Mouse (Mus musculus) frontal cortex, adult 2 months (tissue): ENCODE data around the gene Hoxd8. TPM values are rescaled to one million over a fixed set of nuclear protein-coding genes. Genes with fewer than 3 reads are reported as not detected.

Experiments
- DNase-seq, 2 experiments: peaks; one replicate each; pipeline ENCODE4 v3.0.0; 2022; ENCODE audit warnings: low spot score in 1 of 2; ENCODE audit errors: extremely low spot score in 1 of 2
- polyA plus RNA-seq: library from polyadenylated mRNA; depleted of rRNA; stranded (reverse); fragments of >200 nt; gene quantifications from 2 replicates; pipeline ENCODE4 v1.2.3, GENCODE M21; 2012

Gene Hoxd8
- polyA plus RNA-seq, 1 experiment: 0.04 TPM

DNA sequence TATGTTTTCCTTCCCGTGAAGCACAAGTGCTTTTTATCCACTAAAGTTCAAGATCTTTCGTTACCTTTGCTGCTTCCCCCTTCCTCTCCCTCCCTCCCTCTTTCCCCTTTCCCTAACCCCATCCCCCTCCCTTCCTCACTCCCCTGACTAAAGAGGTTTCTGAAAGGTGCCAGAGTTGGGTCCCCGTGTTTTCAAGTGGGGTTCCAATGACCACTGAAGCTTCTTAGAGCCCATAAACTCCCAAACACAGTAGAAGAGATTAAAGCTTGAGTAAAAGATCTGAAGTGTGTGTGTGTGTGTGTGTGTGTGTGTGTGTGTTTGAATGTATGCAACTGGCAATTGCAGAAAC, 35.2 kb upstream of the Hoxd8 start:
- no peak for DNase-seq

DNA sequence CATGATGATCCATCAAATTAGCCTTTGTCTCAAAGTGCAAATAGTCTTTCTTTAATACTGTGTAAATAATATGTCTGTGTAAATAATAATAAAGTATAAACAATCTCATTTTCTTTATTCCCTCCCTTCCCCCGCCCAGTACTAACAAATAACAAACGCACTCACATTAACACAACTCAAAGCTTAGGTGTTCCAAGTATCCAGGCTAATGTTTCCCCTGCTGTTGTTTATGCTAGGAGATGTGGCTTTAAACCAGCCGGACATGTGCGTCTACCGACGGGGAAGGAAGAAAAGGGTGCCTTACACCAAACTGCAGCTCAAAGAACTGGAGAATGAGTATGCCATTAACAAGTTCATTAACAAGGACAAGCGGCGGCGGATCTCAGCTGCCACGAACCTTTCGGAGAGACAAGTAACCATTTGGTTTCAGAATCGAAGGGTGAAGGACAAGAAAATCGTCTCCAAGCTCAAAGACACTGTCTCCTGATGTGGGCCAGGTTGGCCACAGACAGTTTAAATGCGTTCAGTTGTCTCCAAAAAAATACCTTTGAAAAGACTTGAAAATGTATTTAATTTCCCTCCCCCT, 34.7 kb upstream of the Hoxd8 start:
- no peak for DNase-seq

DNA sequence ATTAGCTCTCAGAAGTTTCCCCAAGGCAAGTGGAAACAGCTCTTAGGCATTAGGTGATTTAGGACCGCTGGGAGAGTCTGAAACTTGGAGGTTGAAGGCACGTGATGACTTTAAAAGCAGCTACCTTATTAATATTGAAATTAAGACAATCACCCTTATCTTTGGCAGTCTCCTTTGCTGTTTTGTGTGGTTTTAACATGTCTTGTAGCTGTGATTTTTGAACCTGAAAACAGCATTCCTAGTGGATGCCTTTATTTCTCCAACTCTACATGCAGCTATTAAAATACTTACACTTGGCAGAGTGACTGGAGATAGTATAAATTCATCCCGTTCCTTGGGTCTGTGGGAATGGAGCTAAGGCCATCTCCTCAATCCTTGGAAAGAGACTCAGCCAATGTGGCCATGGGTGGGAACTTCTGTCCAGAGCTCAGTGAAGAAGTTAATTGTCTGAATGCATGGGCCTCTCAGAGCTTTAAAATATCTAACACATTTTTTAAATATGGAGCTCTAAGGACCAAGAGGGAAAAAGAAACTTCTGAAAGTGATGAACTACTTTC, 33.7 kb upstream of the Hoxd8 start:
- DNase-seq: no peak

DNA sequence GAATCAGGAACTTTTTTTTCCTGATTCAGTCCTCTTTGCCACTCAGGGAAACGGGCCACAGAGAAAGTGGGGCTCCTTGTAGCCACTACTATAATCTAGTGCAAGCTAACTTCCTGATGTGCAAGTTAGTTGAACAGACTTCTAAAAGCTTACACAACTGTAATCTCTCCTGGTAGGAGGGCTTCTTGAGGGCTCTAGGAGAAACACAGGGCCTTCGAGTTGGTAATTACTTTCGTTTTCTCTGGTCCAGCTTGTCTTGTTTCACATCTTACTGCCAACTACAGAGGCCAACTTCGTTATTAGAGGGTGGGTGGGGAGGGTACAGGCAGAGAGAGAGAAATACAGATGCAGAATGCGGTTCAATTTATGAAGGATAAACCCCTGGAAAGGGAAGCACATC, 32.6 kb upstream of the Hoxd8 start:
- DNase-seq: no peak

DNA sequence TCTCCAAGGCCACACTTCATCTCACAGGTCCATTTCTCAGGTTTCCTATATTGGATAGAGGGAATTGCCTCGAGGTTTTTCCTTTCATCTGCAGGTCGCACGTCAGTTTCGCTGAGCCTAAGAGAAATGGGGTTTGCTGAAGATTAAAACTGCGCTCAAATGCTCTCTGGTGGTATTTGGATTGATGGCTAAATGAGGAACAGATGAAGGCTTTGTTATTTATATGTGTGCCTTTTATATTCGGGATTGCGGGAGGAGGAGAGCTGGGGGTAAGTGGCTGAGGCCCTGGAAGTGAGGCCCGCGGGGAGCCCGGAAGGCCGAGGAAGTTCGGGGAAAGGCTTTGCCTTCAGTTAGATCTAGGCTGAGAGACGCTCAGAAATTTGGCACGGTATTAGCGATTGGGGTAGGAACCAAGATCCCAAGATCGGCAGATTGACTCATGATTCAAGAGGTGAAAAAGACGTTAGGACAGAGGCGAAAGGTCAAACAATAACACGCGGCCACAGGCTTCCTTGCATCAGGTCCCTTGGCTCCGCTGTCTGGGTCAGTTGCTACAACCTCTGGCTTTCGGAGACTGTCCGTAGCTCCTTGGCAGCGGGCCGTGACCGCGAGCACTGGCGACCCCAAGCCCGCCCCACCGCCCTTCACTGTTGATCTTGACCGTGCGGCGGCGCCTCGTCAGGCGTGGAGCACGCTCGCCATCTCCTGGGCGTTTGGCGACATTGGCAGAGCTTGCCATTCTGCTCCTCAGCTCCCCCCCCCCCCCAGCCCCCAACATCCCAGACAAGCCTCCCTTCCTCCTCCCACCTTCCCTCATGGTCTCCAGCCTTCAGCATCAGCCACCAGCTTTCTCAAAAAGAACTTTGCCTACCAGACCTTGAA, 31.7 kb upstream of the Hoxd8 start:
- no peak for DNase-seq

DNA sequence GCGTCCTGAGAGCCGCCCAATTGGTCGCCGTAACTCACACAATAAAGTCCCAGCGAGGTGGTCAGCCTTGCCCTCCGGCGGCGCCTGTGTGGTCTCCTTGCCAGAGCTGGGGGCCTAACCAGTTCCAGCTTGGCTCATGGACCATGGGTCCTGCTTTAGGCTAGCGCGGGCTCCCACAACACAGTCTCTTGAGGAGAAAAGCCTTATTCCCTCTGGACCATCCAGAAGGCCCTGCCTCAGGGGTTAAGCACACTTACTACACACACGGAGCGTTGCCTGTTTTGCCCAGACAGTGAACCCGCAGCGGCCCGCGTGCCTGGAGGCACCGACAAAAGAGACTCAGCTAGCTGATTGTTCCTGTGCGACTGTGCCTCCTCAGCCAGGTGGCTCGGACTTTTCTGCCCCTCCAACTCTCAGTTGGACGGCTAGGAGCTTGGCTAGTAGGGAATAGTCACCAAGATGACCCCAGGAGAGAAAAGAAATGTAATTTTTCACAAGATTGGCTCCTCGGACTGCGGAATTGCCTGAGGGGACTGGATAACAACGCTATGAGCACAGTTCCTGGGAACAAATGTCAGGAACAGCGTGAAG, 30.5 kb upstream of the Hoxd8 start:
- no peak for DNase-seq

DNA sequence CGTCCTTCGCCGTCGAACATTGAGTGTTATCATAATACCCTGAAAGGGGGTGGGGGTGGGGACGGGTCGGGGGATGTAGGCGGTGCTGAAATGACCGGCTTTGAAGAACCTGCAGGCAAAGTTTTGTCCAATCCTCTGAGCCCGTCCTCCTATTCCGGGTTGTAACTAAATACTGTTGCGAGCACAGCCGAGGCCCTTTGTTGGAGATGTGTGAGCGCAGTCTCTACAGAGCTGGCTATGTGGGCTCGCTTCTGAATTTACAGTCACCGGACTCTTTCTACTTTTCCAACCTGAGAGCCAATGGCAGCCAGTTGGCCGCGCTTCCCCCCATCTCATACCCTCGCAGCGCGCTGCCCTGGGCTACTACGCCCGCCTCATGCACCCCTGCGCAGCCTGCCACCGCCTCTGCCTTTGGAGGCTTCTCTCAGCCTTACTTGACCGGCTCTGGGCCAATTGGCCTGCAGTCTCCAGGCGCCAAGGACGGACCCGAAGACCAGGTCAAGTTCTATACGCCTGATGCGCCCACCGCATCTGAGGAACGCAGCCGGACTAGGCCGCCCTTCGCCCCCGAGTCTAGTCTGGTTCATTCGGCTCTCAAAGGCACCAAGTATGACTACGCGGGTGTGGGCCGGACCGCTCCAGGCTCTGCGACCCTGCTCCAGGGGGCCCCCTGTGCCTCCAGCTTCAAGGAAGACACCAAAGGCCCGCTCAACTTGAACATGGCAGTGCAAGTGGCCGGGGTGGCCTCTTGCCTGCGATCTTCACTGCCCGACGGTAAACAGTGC, 29.3 kb upstream of the Hoxd8 start, which contains the start of gene Hoxd12:
TSS of gene Hoxd12 (plus strand) at position 133 of the 785 bp plus-strand sequence.
- DNase-seq: no peak

DNA sequence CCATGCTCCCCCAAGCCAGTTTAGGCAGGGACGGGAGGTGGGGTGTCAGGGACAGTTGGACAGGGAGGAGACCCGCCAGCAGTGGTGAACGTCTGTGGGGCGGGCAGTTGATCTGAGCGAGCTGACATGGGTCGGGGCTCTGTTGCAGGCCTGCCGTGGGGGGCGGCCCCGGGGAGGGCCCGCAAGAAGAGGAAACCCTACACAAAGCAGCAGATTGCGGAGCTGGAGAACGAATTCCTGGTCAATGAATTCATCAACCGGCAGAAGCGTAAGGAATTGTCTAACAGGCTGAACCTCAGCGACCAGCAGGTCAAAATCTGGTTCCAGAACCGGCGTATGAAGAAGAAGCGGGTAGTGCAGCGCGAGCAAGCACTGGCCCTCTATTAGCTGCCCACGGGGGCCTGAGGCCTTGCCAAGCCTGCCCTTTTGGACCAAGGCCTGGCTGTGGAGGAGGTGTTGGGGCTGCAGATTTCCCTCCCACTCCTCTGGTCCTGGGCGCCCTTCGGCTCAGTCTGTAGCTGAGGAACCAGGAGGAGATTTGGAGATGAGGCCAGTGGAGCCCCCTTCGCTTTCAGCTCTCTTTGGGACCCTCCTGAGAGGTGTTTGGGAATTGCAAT, 28.6 kb upstream of the Hoxd8 start:
- DNase-seq: no peak

DNA sequence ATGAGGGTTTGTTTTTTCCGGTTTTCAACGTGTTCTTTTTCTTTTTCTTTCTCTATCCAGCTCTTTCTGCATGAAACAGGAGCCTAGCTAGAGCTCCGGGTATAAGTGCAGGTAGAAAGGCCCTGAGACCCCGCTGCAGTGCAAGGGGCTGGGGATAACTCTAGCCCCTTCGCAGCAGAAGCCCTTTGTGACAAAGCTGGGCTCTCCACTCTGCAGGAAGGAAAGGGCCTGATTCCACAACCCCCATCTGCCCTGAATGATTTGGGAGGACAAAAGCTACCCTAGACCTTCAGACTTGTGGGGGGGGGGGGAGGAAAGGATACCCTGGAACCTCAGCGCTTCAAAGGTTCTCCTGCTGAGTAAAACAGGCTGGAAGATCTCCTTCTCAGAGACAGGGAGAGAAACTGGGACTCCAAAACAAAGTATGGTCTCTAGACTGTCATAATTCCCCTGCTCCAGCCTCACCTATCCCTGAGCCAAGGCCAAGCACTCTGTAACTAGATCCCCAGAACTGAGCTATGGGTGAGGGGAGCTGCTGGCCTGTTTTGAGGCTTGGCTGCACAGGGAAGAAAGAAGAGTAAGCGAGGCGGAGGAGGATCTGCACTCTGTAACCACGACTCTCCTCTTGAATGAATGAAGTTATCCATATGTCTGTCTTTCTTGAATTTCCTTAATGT, 27.9 kb upstream of the Hoxd8 start:
- DNase-seq: no peak

DNA sequence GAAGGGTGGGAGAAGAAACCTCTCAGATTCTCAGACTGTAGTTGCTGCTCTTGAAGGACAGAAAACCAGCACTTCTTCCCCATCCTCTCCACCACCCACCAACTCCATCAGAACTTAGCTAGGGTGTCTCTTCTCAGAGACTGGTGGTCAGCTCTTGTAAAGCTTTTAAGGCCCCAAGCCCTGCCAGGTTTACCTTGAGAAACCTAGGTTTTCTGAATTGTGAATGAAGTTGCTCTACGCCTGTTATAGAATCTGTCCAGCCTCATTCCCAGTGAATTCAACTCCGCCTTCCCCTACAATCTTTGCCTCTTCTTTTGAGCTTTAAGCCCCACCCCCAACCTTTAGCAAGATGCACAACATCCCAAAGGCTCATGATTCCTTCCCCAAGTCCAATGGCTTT, 27.3 kb upstream of the Hoxd8 start:
- no peak for DNase-seq

DNA sequence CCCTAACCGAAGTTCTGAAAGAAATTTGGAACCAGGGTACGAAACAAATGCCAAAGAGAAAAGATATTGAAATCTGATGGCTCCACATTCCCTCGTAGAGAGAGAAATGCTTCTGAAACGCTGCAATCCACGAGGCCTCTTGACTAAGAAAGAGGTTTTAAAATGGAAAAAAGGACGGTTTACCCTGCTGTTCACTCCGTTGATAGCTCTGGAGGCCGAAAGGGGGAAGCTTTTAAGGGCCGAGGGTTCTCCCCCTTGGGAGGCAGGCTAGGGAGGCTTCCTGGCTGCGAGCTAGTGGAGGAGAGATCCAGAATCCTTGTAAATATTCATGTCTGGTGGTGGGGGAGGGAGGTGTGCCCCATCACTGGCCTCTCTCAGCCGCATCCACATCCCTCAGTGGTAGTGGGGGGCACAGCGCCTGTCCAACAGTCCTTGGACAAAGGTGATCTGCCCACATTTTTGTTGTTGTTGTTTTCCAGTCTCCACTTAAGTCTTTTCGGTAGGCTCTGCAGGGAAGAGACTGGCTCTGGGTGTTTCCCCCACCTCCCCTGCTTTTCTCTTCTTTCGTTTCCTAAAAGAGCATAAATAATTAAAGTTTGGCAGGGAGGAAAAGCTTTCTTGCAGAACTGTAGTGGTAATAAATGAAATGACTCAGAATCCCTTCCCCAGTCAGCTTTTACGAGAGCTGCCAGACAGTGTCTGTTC, 25.4 kb upstream of the Hoxd8 start, which contains the start of gene Hoxd11:
TSS of gene Hoxd11 (plus strand) at position 667 of the 705 bp plus-strand sequence.
- DNase-seq: no peak

DNA sequence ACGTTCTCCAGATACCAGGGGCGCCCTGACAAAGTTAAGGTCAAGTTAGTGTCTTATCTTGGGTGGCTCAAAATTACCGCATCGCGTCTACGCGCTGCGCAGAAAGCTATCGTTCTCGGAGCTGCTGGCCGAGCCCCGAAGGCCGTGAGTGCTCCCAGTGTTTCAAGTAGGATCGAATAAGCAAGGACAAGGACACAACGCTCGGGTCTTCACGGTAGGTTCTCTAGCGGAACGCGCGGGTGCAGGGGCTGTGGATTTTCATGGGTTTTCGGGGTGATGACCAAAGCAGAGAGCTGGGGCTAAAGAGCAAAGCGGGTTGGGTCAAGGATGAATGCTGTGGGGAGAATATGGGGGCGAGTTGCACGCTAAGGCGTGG, 24.8 kb upstream of the Hoxd8 start:
- DNase-seq: no peak

DNA sequence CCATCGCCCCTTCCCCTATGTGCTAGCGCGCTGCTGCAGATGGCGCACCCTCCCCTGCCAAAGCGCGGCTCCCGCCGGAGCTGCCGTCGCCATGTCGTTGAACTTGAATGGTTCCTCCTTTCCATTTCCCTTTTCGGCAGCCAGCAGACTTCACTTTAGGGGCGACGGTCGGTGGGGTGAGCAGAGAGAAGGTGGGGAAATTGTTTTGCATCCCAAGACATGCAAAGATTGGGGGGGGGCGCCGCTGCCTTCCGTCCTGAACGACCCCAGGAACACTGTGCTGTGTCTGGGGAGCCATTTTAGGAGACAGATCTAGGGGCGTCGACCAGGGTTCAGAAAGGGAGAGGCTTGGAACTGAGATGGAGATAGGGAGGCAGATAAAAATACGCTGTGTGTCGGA, 24.4 kb upstream of the Hoxd8 start:
- no peak for DNase-seq

DNA sequence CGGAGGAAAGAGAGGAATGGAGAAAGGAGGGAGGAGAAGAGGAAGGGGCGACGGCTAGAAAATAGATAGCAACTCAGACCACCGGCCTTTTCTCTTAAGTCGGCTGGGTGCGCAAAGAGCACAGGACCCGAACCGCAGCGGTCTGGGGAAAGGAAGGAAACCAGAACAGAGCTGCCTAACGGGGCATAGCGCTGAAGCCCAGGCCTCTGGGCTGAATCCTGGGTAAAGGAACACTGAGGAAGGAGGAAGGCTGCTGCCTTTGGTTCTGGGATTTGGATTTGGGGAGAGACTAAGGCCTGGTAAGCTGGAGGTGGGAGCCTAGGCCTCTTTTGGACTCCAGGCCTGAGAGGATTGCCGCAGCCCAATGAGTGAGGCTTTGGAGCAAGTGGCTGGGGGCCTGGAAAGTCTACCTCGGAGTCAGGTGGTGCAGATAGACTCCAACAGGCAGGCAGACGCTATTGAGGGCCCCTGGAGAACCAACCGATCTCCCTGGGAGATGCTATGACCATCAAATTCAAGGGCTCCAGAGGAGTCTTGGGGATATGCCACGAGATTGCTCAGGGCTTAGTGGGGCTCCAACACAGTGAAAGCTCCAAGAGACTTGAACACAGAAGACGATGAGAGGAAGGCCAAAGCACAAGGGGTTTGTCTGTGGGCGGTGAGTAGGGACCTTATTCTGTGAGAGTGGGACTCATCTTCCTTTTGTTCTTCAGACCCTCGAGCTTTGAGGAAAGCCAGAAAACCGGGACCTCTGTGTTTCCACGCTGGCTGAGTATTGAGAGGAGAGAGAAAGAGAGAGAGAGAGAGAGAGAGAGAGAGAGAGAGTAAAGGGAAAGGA, 23.6 kb upstream of the Hoxd8 start:
- no peak for DNase-seq

DNA sequence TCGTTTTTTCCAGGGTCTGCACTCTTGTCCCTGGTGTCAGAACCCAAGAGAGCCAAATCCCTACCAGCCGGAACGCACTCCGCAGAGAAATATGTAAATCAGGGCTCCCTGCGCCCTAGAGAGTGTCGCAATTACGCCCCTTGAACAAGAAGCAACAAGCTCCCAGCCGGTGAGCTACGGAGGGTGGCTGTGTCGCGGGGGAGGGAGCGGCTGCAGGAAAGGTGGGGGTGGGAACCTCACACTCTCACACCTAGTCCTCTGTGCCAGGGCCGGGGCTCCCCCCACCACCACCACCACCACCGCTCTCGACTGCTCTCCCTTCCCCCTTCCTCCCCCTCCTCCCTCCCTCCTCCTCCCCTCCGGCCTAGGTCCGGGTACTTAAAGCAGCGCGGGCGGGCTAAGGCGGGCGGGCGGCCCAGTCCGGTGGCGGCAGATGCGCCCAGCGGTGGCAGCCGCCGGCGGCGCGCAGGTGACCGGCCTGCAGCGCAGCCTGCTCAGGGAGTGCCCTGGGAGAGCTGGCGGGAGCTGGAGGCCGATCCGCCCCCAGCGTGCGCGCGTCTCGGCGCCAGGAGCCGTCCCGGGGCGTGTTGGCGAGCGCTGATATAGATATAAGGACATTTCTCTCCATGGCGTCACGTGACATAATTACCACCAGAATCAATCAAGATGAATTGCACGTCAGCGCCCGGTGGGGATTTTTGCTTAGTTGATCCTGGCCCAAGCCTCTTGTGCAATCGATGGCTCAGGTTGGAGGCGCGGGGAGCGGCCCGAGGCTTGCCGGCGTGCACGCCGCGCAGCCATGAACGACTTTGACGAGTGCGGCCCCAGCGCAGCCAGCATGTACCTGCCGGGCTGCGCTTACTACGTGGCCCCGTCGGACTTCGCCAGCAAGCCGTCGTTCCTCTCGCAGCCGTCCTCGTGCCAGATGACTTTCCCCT, 22.6 kb upstream of the Hoxd8 start:
- DNase-seq: no peak

DNA sequence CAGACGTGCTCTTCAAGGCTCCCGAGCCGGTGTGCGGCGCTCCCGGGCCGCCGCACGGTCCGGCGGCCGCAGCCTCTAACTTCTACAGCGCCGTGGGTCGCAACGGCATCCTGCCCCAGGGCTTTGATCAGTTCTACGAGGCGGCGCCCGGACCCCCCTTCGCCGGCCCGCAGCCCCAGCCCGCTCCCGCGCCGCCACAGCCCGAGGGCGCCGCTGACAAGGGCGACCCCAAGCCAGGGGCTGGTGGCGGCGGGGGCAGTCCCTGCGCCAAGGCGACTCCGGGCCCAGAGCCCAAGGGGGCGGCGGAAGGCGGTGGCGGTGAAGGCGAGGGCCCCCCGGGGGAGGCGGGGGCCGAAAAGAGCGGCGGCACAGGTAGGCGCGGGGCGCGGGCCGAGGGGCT, 21.6 kb upstream of the Hoxd8 start:
- no peak for DNase-seq

DNA sequence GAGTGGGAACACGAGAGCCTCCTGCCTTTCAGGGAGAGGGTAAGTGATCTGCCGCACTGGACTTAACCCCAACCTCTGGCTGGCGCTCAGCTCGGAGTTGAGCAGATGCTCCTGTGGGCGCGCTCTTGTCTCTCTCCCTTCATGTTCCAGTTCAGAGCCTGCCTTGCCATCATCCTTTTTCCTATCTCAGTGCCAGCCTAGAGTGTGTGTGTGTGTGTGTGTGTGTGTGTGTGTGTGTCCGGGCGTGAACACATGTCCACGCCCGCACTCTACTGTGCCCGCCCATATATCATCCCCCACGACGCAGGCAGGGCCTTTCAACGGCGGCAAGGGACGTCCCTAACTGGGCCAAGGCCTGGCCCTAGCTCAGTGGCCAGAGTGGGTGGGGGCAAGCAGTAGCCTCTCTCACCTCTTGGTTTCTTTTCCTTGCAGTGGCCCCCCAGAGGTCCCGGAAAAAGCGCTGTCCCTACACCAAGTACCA, 20.9 kb upstream of the Hoxd8 start:
- no peak for DNase-seq
